Mouse (Mus musculus): ENCODE results near the gene Anp32b. TPM values are rescaled to one million over a fixed set of nuclear protein-coding genes. Genes with fewer than 3 reads are reported as not detected.

Gene Anp32b
- polyA plus RNA-seq, 1 experiment from 2014 or later: 196 TPM

DNA sequence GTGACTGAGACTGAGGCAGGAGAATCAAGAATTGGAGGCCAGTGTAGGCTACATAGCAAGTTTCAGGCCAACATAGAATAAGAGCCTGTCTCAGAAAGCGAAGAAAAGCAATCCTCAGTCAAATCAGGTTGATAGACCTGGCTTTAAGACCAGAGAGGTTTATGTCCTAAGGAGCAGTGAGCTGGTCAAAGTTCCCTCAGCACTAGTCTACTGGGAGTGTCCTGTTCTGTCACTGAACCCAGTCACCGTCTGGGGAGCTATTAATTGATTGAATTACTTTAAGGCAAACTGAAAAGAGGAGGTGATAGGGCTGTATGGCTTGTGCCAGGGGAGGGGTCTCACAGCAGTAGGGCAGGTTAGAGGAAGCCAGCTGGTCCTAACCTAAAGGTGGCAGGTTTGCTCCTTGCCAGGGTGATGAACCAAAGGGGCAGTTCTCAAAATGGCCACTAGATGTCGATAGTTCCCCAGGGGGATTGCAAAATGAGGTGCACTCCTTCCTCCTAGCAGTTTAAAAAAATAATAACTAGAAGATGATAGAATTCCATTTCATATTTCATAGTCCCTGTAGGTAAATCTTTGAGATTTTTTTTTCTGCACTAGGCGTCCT, 46.7 kb downstream of the Anp32b start:
- no peak overlapping the region for H3K9ac ChIP-seq
- no peak overlapping the region for H3K4me2 ChIP-seq (replicated peaks)
- H3K4me1 ChIP-seq: no peaks in the 10 kb centered on the region
- WGBS: 44% methylated on average over 4 of the region's 4 CpGs
- H3K27me3 ChIP-seq (replicated peaks): 0 out of 2 replicates have a peak, but pooled peaks cover 2% of the 10 kb centered on the region
- no peak overlapping the region for H3K27ac ChIP-seq
- H3K36me3 ChIP-seq: peaks cover 57% of the 10 kb centered on the region
- no peak overlapping the region for H3K4me3 ChIP-seq
- no peaks in the 10 kb centered on the region for H3K9me3 ChIP-seq
- no peak for ATAC-seq (ENCODE audit: low FRiP score, low read depth)

GRCm38 (mm10) chr4:46498511-46498910, 47.8 kb downstream of the Anp32b start:
- H3K9ac ChIP-seq: no peak overlapping the region
- peaks cover 6% of the 10 kb centered on the region for H3K4me1 ChIP-seq
- H3K4me3 ChIP-seq: no peak overlapping the region
- 0 out of 2 replicates have a peak, but pooled peaks cover 2% of the 10 kb centered on the region for H3K27me3 ChIP-seq (replicated peaks)
- peaks cover 54% of the 10 kb centered on the region for H3K36me3 ChIP-seq
- 36% methylated on average over 3 of the region's 3 CpGs for WGBS
- ATAC-seq (ENCODE audit: low FRiP score, low read depth): no peak
- no peak overlapping the region for H3K27ac ChIP-seq
- H3K4me2 ChIP-seq (replicated peaks): no peak overlapping the region
- no peaks in the 10 kb centered on the region for H3K9me3 ChIP-seq

DNA sequence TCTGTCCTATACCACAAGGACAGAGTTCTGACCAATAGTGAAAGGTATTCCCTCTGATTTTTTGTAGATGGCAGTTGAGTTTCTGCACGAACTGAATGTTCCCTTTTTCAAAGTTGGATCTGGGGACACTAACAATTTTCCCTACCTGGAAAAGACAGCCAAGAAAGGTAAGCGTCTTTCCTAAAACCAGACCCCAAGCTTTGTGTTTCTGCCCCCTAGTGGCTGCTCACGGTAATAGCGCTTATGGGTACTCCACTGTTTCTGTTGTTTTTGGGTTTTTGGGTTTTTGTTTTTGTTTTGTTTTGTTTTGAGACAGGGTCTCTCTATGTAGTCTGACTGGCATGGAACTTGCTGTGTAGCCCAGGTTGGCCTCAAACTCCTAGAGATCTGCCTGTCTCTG, 48.3 kb downstream of the Anp32b start:
- Histone ChIP-seq H3K4me3 (no peak overlapping the region), H3K4me1 (peaks cover 6% of the 10 kb centered on the region), H3K9ac (no peak overlapping the region), H3K9me3 (no peaks in the 10 kb centered on the region), H3K27ac (no peak overlapping the region), H3K4me2 (replicated peaks) (no peak overlapping the region), H3K36me3 (peaks cover 50% of the 10 kb centered on the region), H3K27me3 (replicated peaks) (0 out of 2 replicates have a peak, but pooled peaks cover 2% of the 10 kb centered on the region)
- ATAC-seq (ENCODE audit: low FRiP score, low read depth): no peak
- 19% methylated on average over 4 of the region's 4 CpGs for WGBS

- no peak overlapping the region for H3K4me3 ChIP-seq
- no peak for ATAC-seq (ENCODE audit: low FRiP score, low read depth)
These were observed 52.2 kb downstream of the Anp32b start for GRCm38 (mm10) chr4:46502606-46503502.

DNA sequence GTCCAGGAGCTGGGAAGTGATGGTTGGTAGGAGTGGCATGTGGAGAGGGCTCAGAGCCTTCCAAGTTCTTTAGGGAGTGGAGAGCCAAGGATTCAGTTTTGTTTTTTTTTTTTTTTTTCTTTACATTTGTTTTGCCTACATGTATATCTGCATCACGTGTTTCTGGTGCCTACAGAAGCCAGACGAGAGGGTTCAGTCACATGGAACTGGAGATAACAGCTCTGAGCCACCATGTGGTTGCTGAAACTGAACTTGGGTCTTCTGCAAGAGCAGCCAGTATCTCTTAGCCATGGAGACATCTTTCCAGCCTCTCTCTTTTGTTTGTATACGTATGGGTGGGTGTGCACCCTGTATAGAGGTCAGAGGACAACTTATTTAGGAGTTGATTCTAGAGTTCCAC, 53.2 kb downstream of the Anp32b start:
- H3K27ac ChIP-seq: no peak overlapping the region
- no peak overlapping the region for H3K9ac ChIP-seq
- H3K4me1 ChIP-seq: peaks cover 10% of the 10 kb centered on the region
- no peak for ATAC-seq (ENCODE audit: low FRiP score, low read depth)
- WGBS: 78% methylated on average over 3 of the region's 3 CpGs
- H3K4me2 ChIP-seq (replicated peaks): no peak overlapping the region
- no peaks in the 10 kb centered on the region for H3K9me3 ChIP-seq
- H3K36me3 ChIP-seq: peaks cover 35% of the 10 kb centered on the region
- H3K27me3 ChIP-seq (replicated peaks): peaks cover 29% of the 10 kb centered on the region
- no peak overlapping the region for H3K4me3 ChIP-seq

More at GRCm38 (mm10) chr4:46502606-46503502, 52.2 kb downstream of the Anp32b start:
- 65% methylated on average over 16 of the region's 16 CpGs for WGBS
- Histone ChIP-seq H3K9ac (no peak overlapping the region), H3K36me3 (peaks cover 35% of the 10 kb centered on the region), H3K4me2 (replicated peaks) (no peak overlapping the region), H3K4me1 (peaks cover 10% of the 10 kb centered on the region), H3K27me3 (replicated peaks) (peaks cover 29% of the 10 kb centered on the region), H3K9me3 (no peaks in the 10 kb centered on the region), H3K27ac (no peak overlapping the region)

GRCm38 (mm10) chr4:46505361-46506057, 54.8 kb downstream of the Anp32b start:
- ATAC-seq (ENCODE audit: low FRiP score, low read depth): no peak
- Histone ChIP-seq H3K4me3 (no peak overlapping the region), H3K9me3 (no peaks in the 10 kb centered on the region), H3K4me2 (replicated peaks) (no peak overlapping the region), H3K27ac (no peak overlapping the region), H3K27me3 (replicated peaks) (peaks cover 27% of the 10 kb centered on the region), H3K4me1 (peaks cover 10% of the 10 kb centered on the region), H3K9ac (no peak overlapping the region), H3K36me3 (peaks cover 26% of the 10 kb centered on the region)
- 69% methylated on average over 8 of the region's 8 CpGs for WGBS

DNA sequence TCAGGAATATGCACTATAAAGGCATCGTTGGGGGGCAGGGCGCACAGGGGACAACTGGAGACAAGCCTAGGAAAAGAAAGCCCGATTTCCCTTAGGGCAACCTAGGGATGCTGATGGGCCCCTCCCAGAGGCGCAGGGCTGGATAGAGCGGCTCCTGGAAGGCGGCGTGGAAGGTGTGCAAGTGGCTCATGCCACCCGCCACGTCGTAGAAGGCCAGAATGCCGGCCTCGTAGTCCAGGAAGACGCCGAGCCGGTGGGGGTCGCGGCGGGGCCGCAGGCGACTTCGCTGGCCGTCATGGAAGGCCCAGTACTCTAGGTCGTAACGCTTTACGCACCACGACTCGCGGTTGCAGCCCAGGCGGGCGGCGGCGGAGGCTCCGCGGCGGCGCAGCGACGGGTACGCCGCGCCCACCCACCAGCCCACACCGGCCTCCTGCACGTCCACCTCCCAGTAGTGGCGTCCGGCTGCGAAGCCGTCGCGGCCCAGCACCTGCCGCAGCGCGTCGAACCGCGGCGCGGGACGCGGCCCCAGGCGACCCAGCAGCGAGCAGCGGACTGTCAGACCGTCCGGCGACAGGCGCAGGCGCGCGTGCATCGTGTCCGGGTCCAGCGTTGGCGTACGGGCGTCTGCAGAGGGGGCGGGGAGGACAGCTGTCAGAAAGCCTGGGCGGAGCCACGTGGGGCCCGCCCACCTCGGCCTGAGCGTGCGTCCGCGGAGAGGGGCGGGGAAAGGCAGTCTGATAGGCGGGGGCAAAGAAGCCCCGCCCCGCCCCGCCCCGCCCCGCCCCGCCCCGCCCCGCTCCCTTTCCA, 56.3 kb downstream of the Anp32b start:
- ATAC-seq (ENCODE audit: low FRiP score, low read depth): peak; percentile 97
- Histone ChIP-seq H3K4me1 (peaks cover 10% of the 10 kb centered on the region), H3K9ac (peak overlapping the region; percentile 64), H3K4me2 (replicated peaks) (peak overlapping the region; percentile 87), H3K27me3 (replicated peaks) (peaks cover 27% of the 10 kb centered on the region), H3K9me3 (no peaks in the 10 kb centered on the region), H3K27ac (0 out of 2 replicates have a peak overlapping the region, but pooled peaks have one; percentile 10), H3K4me3 (peak overlapping the region; percentile 59), H3K36me3 (peaks cover 13% of the 10 kb centered on the region)
- WGBS: under 1% methylated on average over 91 of the region's 94 CpGs

GRCm38 (mm10) chr4:46507736-46508460, 57.2 kb downstream of the Anp32b start:
- H3K27me3 ChIP-seq (replicated peaks): peaks cover 27% of the 10 kb centered on the region
- peak overlapping the region; percentile 87 for H3K4me2 ChIP-seq (replicated peaks)
- no peaks in the 10 kb centered on the region for H3K9me3 ChIP-seq
- peaks cover 6% of the 10 kb centered on the region for H3K4me1 ChIP-seq
- H3K36me3 ChIP-seq: peaks cover 6% of the 10 kb centered on the region
- no peak overlapping the region for H3K9ac ChIP-seq
- H3K27ac ChIP-seq: no peak overlapping the region
- peak overlapping the region; percentile 59 for H3K4me3 ChIP-seq
- no peak for ATAC-seq (ENCODE audit: low FRiP score, low read depth)
- WGBS: 10% methylated on average over 16 of the region's 16 CpGs

- no peak for ATAC-seq (ENCODE audit: low FRiP score, low read depth)
- H3K27ac ChIP-seq: no peak overlapping the region
- H3K27me3 ChIP-seq (replicated peaks): no peaks in the 10 kb centered on the region; the same call in 1 of the 2 replicates
- no peaks in the 10 kb centered on the region for H3K9me3 ChIP-seq
- no peak overlapping the region for H3K4me2 ChIP-seq (replicated peaks)
- H3K36me3 ChIP-seq: no peaks in the 10 kb centered on the region
- H3K4me3 ChIP-seq: no peak overlapping the region
- no peaks in the 10 kb centered on the region for H3K4me1 ChIP-seq
- H3K9ac ChIP-seq: no peak overlapping the region
- WGBS: 86% methylated on average over 2 of the region's 2 CpGs
These were observed 69.8 kb downstream of the Anp32b start for GRCm38 (mm10) chr4:46520491-46520890.

DNA sequence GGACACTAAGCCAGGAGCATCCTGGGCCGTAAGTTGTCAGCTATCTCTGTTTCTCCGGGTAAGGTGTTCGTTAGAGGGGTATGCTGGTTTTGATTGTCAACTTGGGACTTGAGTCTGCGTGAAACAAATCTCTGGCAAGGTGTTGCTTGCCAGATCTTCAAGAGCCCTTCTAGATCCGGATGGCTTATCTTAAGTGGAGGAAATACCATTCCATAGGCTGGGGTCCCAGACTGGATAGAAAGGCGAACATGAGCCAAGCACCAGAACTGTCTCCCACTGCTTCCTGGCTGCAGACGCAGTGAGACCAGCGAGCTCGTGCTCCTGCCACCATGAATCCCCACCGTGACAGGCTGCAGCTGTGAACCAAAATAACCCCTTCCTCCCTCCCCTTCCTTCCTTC, 70.8 kb downstream of the Anp32b start:
- H3K36me3 ChIP-seq: no peaks in the 10 kb centered on the region
- no peaks in the 10 kb centered on the region for H3K9me3 ChIP-seq
- H3K4me2 ChIP-seq (replicated peaks): no peak overlapping the region
- ATAC-seq (ENCODE audit: low FRiP score, low read depth): no peak
- H3K27me3 ChIP-seq (replicated peaks): no peaks in the 10 kb centered on the region; the same call in 1 of the 2 replicates
- H3K4me1 ChIP-seq: no peaks in the 10 kb centered on the region
- no peak overlapping the region for H3K27ac ChIP-seq
- no peak overlapping the region for H3K4me3 ChIP-seq
- no peak overlapping the region for H3K9ac ChIP-seq
- 87% methylated on average over 10 of the region's 10 CpGs for WGBS

All from neural tube, embryonic 12.5 days (tissue).